Mouse (Mus musculus) thymus, adult 2 months (tissue): ENCODE results near the gene Zc3h7b.

ENCODE experiments used
- CTCF ChIP-seq: fragments of 200-500 bp; IDR thresholded peaks from 2 replicates; pipeline ENCODE4 v1.5.1; 2012; ENCODE audit warnings: mild to moderate bottlenecking, control low read depth, low read length, moderate library complexity, borderline replicate concordance; ENCODE audit not compliant: control insufficient read depth, poor library complexity, insufficient read depth; ENCODE audit errors: extremely low read depth
- POLR2A ChIP-seq: fragments of 200-500 bp; IDR thresholded peaks from 2 replicates; pipeline ENCODE4 v1.6.1; 2012; ENCODE audit warnings: mild to moderate bottlenecking, low read length, control low read depth, moderate library complexity; ENCODE audit not compliant: control insufficient read depth, poor library complexity, insufficient read depth; ENCODE audit errors: extremely low read depth

DNA sequence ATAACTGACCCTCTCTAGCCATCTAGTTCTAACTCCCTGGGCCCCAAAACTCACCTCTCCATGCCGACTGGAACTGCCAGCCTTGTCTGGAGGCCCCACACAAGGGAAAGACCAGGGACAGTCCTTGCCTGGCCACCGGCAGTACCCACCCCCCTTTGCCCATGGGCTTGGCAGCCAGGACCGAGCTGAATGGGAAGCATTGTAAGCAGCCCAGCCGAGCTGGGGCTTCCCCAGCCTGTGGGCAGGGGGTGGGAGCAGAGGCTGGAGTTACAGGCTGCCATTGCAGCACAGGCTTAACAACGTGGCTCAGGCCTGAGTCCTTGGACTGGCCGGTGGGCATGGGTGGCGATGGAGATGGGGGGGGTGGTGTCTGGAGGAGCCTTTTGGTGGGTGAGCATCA lies 47.7 kb upstream of the Zc3h7b start, which contains the start of gene Chadl:
- TF ChIP-seq CTCF (no peak), POLR2A (no peak)
